Mouse (Mus musculus) large intestine, adult 2 months (tissue): ENCODE results near the gene 4930558C23Rik. TPM values are rescaled to one million over a fixed set of nuclear protein-coding genes. Genes with fewer than 3 reads are reported as not detected.
"Not testable (repeated sequence)": the region's sequence is repeated elsewhere in the genome, so short reads cannot be mapped to it uniquely, and the experiment has no call there.

Experiments used
- DNase-seq: peaks from one replicate; pipeline ENCODE4 v3.0.0-alpha.2; 2012; ENCODE audit warnings: low read depth, low spot score
- WGBS: fragments of 180-500 bp; shearing (Covaris S2); methylation state at CpG from one replicate; pipeline ENCODE4 v1.1.7; 2018; 5-methylcytosine and 5-hydroxymethylcytosine counted together
- polyA plus RNA-seq: library from polyadenylated mRNA; depleted of rRNA; stranded (reverse); fragments of >200 nt; gene quantifications from 2 replicates; pipeline ENCODE4 v1.2.3, GENCODE M21; 2012; rRNA removed

4930558C23Rik gene
- polyA plus RNA-seq, 1 experiment, result not detected

- 63% methylated on average over 4 of the region's 4 CpGs for WGBS
- no peak for DNase-seq
Observed at GRCm38 (mm10) chr3:95394385-95394784, 8.3 kb downstream of the 4930558C23Rik start.

GRCm38 (mm10) chr3:95385401-95386075 is 17.1 kb downstream of the 4930558C23Rik start:
- 76% methylated on average over 5 of the region's 5 CpGs for WGBS
- DNase-seq, result no peak

- 80% methylated on average over 9 of the region's 10 CpGs for WGBS
- DNase-seq, result no peak
Observed at GRCm38 (mm10) chr3:95373208-95373607, 29.4 kb downstream of the 4930558C23Rik start.

GRCm38 (mm10) chr3:95370101-95370500 is 32.5 kb downstream of the 4930558C23Rik start:
- DNase-seq, result no peak

GRCm38 (mm10) chr3:95360276-95360675 is 42.4 kb downstream of the 4930558C23Rik start:
- 72% methylated on average over 3 of the region's 3 CpGs for WGBS
- DNase-seq, result not testable (repeated sequence)

GRCm38 (mm10) chr3:95357746-95358145 is 44.9 kb downstream of the 4930558C23Rik start:
- WGBS, result 97% methylated on average over 2 of the region's 2 CpGs

GRCm38 (mm10) chr3:95356701-95357449 is 45.8 kb downstream of the 4930558C23Rik start, which contains the start of gene Setdb1:
Gene Setdb1, minus strand, starts transcription at chr3:95357202.
- DNase-seq, result peak; percentile 84
- under 1% methylated on average over 33 of the region's 57 CpGs for WGBS

More at GRCm38 (mm10) chr3:95357746-95358145, 44.9 kb downstream of the 4930558C23Rik start:
- DNase-seq, result no peak

- not testable (repeated sequence) for DNase-seq
- WGBS, result 23% methylated on average over 12 of the region's 19 CpGs
Observed at GRCm38 (mm10) chr3:95355911-95356544, 46.6 kb downstream of the 4930558C23Rik start.

- peak; percentile 14 for DNase-seq
Observed at GRCm38 (mm10) chr3:95349491-95349890, 53.1 kb downstream of the 4930558C23Rik start.

GRCm38 (mm10) chr3:95348343-95348742 is 54.3 kb downstream of the 4930558C23Rik start:
- 93% methylated on average over 5 of the region's 5 CpGs for WGBS
- not testable (repeated sequence) for DNase-seq

GRCm38 (mm10) chr3:95346454-95346853 is 56.2 kb downstream of the 4930558C23Rik start:
- no peak for DNase-seq
- 89% methylated on average over 7 of the region's 7 CpGs for WGBS

GRCm38 (mm10) chr3:95343356-95344000 is 59.2 kb downstream of the 4930558C23Rik start:
- 84% methylated on average over 9 of the region's 9 CpGs for WGBS
- DNase-seq, result not testable (repeated sequence)

- DNase-seq, result no peak
- WGBS, result 95% methylated on average over 4 of the region's 4 CpGs
Observed at GRCm38 (mm10) chr3:95338251-95338650, 64.4 kb downstream of the 4930558C23Rik start.

- WGBS, result 96% methylated on average over 4 of the region's 4 CpGs
- no peak for DNase-seq
Observed at GRCm38 (mm10) chr3:95337345-95337744, 65.3 kb downstream of the 4930558C23Rik start.

Other genes starting within 250 kb of the 4930558C23Rik start
- gene Sema6c, start 242.4 kb downstream of the 4930558C23Rik start, polyA plus RNA-seq, result 1.4 and 2.6 TPM in 2 replicates
- 9.2 and 16.1 TPM in 2 replicates for gene Gabpb2, start 184.9 kb downstream of the 4930558C23Rik start, polyA plus RNA-seq
- gene Cdc42se1, start 174.1 kb downstream of the 4930558C23Rik start, polyA plus RNA-seq, result 67.2 and 80.0 TPM in 2 replicates
- 18.9 and 21.6 TPM in 2 replicates for gene Mllt11, start 170.7 kb downstream of the 4930558C23Rik start, polyA plus RNA-seq
- gene Gm128, start 161.2 kb downstream of the 4930558C23Rik start, polyA plus RNA-seq, result 0.05 TPM in 2 replicates
- 0.24 and 0.36 TPM in 2 replicates for gene Bnipl, start 151.6 kb downstream of the 4930558C23Rik start, polyA plus RNA-seq
- 71.9 and 82.6 TPM in 2 replicates for gene Mindy1, start 121.5 kb downstream of the 4930558C23Rik start, polyA plus RNA-seq
- gene Prune1, start 120.8 kb downstream of the 4930558C23Rik start, polyA plus RNA-seq, result 15.7 and 18.8 TPM in 2 replicates
- gene Anxa9, start 95.7 kb downstream of the 4930558C23Rik start, polyA plus RNA-seq, result 0.84 and 1.1 TPM in 2 replicates
- gene Cers2, start 88.0 kb downstream of the 4930558C23Rik start, polyA plus RNA-seq, result 76.3 and 101 TPM in 2 replicates
- gene Setdb1, start 45.6 kb downstream of the 4930558C23Rik start, polyA plus RNA-seq, result 9.8 and 13.4 TPM in 2 replicates
- 15.8 and 23.9 TPM in 2 replicates for gene Arnt, start 31.5 kb upstream of the 4930558C23Rik start, polyA plus RNA-seq
- gene Ctsk, start 96.4 kb upstream of the 4930558C23Rik start, polyA plus RNA-seq, result 2.7 and 3.3 TPM in 2 replicates
- 68.2 and 83.0 TPM in 2 replicates for gene Ctss, start 123.9 kb upstream of the 4930558C23Rik start, polyA plus RNA-seq
- not detected in 2 replicates for gene Hormad1, start 156.8 kb upstream of the 4930558C23Rik start, polyA plus RNA-seq
- 18.4 and 19.9 TPM in 2 replicates for gene Golph3l, start 186.1 kb upstream of the 4930558C23Rik start, polyA plus RNA-seq
- gene Ensa, start 222.2 kb upstream of the 4930558C23Rik start, polyA plus RNA-seq, result 12.4 and 14.6 TPM in 2 replicates